Mouse (Mus musculus) bone marrow macrophage, adult 2 months (primary cell): ENCODE results near the gene Batf2. TPM values are rescaled to one million over a fixed set of nuclear protein-coding genes. Genes with fewer than 3 reads are reported as not detected.

Experiments
- H3K27ac ChIP-seq: 2 replicates; pipeline ENCODE4 v1.5.1; 2012; ENCODE audit warnings: low read depth, low read length; ENCODE audit not compliant: insufficient read depth
- H3K4me1 ChIP-seq: 2 replicates; pipeline ENCODE4 v1.6.1; 2012; ENCODE audit warnings: low read length; ENCODE audit not compliant: control insufficient read depth, insufficient read depth
- H3K4me3 ChIP-seq: 2 replicates; pipeline ENCODE4 v1.5.1; 2012; ENCODE audit warnings: mild to moderate bottlenecking, low read length, moderate library complexity; ENCODE audit not compliant: insufficient read depth
- CTCF ChIP-seq: IDR thresholded peaks from 2 replicates; pipeline ENCODE4 v1.5.1; 2012; ENCODE audit warnings: low read depth, mild to moderate bottlenecking, low read length, moderate library complexity
- POLR2A ChIP-seq: IDR thresholded peaks from 2 replicates; pipeline ENCODE4 v1.6.1; 2012; ENCODE audit warnings: mild to moderate bottlenecking, low read depth, low read length, borderline replicate concordance
- polyA plus RNA-seq: library from polyadenylated mRNA; stranded (reverse); fragments of >200 nt; gene quantifications from 2 replicates; pipeline ENCODE4 v1.2.4, GENCODE M21; 2012; ENCODE audit not compliant: missing spikeins, insufficient read depth, insufficient read length

Gene Batf2
- polyA plus RNA-seq, 1 experiment: 7.9 TPM

GRCm38 (mm10) chr19:6218606-6219005 is 77.8 kb downstream of the Batf2 start:
- no peak overlapping the region for H3K4me3 ChIP-seq
- TF ChIP-seq CTCF (no peak), POLR2A (no peak)
- no peak overlapping the region for H3K27ac ChIP-seq
- H3K4me1 ChIP-seq: peaks cover under 1% of the 10 kb centered on the region; the same call in 1 of the 2 replicates

Other genes starting within 250 kb of the Batf2 start
- gene Tigd3, start 246.8 kb upstream of the Batf2 start, polyA plus RNA-seq: 0.61 and 0.70 TPM in 2 replicates
- gene Dpf2, start 228.0 kb upstream of the Batf2 start, polyA plus RNA-seq: 69.3 and 75.2 TPM in 2 replicates
- 2.5 and 2.6 TPM in 2 replicates for gene Cdc42ep2, start 216.2 kb upstream of the Batf2 start, polyA plus RNA-seq
- 24.7 and 24.8 TPM in 2 replicates for gene Pola2, start 176.8 kb upstream of the Batf2 start, polyA plus RNA-seq
- not detected in 2 replicates for gene Slc22a20, start 154.8 kb upstream of the Batf2 start, polyA plus RNA-seq
- gene Capn1, start 125.1 kb upstream of the Batf2 start, polyA plus RNA-seq: 32.7 and 38.3 TPM in 2 replicates
- gene Syvn1, start 94.4 kb upstream of the Batf2 start, polyA plus RNA-seq: 31.1 and 33.7 TPM in 2 replicates
- gene Mrpl49, start 83.2 kb upstream of the Batf2 start, polyA plus RNA-seq: 24.5 and 25.9 TPM in 2 replicates
- gene Fau, start 83.1 kb upstream of the Batf2 start, polyA plus RNA-seq: 1,783 and 2,337 TPM in 2 replicates
- gene Znhit2, start 79.8 kb upstream of the Batf2 start, polyA plus RNA-seq: 12.8 and 16.4 TPM in 2 replicates
- gene Tm7sf2, start 72.6 kb upstream of the Batf2 start, polyA plus RNA-seq: 8.1 and 13.7 TPM in 2 replicates
- 83.7 and 99.9 TPM in 2 replicates for gene Vps51, start 63.8 kb upstream of the Batf2 start, polyA plus RNA-seq
- gene Tmem262, start 61.0 kb upstream of the Batf2 start, polyA plus RNA-seq: not detected in 2 replicates
- gene Gm28374, start 58.7 kb upstream of the Batf2 start, polyA plus RNA-seq: 2.0 TPM in 1 of 2 replicates, not detected in the other
- gene Zfpl1, start 56.0 kb upstream of the Batf2 start, polyA plus RNA-seq: 38.9 and 40.5 TPM in 2 replicates
- gene Cdca5, start 56.0 kb upstream of the Batf2 start, polyA plus RNA-seq: 13.1 and 13.6 TPM in 2 replicates
- gene AC131692.1, start 46.6 kb upstream of the Batf2 start, polyA plus RNA-seq: 1.2 TPM in 1 of 2 replicates, not detected in the other
- 0.53 and 0.80 TPM in 2 replicates for gene Naaladl1, start 35.2 kb upstream of the Batf2 start, polyA plus RNA-seq
- gene Sac3d1, start 22.3 kb upstream of the Batf2 start, polyA plus RNA-seq: 5.6 and 6.0 TPM in 2 replicates
- gene Snx15, start 12.7 kb upstream of the Batf2 start, polyA plus RNA-seq: 26.0 and 32.8 TPM in 2 replicates
- gene Arl2, start 565 bp downstream of the Batf2 start, polyA plus RNA-seq: 31.0 and 33.7 TPM in 2 replicates
- gene Majin, start 43.4 kb downstream of the Batf2 start, polyA plus RNA-seq: 0.35 TPM in 1 of 2 replicates, not detected in the other
- gene Gpha2, start 85.4 kb downstream of the Batf2 start, polyA plus RNA-seq: not detected in 2 replicates
- 13.7 and 15.4 TPM in 2 replicates for gene Ppp2r5b, start 94.9 kb downstream of the Batf2 start, polyA plus RNA-seq
- gene Atg2a, start 100.7 kb downstream of the Batf2 start, polyA plus RNA-seq: 23.9 and 27.1 TPM in 2 replicates
- 91.9 and 96.3 TPM in 2 replicates for gene Ehd1, start 135.7 kb downstream of the Batf2 start, polyA plus RNA-seq
- gene Cdc42bpg, start 165.5 kb downstream of the Batf2 start, polyA plus RNA-seq: 6.9 and 7.0 TPM in 2 replicates
- gene Men1, start 194.0 kb downstream of the Batf2 start, polyA plus RNA-seq: 28.1 and 29.1 TPM in 2 replicates
- 57.4 and 58.5 TPM in 2 replicates for gene Map4k2, start 200.2 kb downstream of the Batf2 start, polyA plus RNA-seq
- gene Sf1, start 222.7 kb downstream of the Batf2 start, polyA plus RNA-seq: 159 and 170 TPM in 2 replicates
- gene Pygm, start 243.4 kb downstream of the Batf2 start, polyA plus RNA-seq: 0.97 and 2.1 TPM in 2 replicates